Mouse (Mus musculus): ENCODE data around the gene Rbm46.

DNA sequence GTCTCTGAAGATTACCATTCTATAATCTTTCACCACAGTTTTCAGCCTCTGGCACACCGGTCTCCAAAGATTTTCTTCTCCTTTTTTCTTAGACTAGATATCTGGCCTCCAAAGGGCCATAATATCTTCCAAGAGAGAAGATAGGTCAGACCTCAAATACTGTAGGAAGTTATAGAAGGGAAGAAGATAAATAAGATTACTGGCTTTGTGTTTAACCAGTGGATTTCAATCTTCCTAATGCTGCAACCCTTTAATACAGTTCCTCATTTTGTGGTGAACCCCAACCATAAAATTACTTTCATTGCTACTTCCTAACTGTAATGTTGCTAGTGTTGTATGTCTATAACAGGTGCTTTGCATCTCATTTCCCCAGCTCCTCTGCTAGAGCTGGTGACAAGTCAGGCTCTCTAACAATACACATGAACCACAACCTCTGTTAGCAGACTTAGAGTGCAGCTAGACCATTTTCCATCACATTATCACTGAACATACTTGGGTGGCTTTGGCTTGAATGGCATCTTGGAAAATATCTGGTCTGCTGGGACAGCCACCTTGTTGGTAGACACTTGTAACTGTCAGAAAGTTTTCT lies 67.9 kb downstream of the Rbm46 start:
- TF ChIP-seq CTCF (IDR thresholded peaks at IDR 0.05; ENCODE audit: low read depth, low read length), result no peak
- no peak for TF ChIP-seq POLR2A (IDR thresholded peaks at IDR 0.05; ENCODE audit: borderline replicate concordance, low read depth, low read length)
